ENCODE assay signal across 12 mouse cellular contexts in the genomic region with DNA sequence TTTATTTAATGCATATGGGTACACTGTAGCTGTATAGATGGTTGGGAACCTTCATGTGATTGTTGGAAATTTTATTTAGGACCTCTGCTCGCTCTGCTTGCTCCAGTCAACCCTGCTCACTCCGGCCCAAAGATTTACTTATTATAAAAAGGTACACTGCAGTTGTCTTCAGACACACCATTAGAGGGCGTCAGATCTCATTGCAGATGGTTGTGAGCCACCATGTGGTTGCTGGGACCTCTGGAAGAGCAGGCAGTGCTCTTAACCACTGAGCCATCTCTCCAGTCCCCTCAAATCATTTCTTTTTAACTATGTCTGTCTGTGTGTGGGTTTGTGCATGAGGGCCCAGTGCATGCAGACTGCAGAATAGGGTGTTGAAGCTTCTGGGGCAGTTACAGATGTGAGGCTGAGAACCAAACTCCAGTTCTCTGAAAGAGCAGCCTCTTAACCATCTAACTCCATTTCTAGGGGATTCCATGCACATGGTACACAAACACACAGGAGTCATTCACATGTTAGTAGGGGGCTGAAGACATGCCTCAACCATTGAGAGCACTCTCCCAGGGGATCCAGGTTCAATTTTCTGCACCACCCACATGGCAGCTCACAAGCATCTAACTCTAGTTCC. TPM values are rescaled to one million over a fixed set of nuclear protein-coding genes. Genes with fewer than 3 reads are reported as not detected.
DNase-seq lines count a peak whose midpoint lies in the region; TF ChIP-seq lines count a peak whose summit lies in the region.
"Had no signal": no experiment of that assay in that cellular context is flagged by ENCODE, and none has a peak within 500 bp of the region (broad histone marks: within the 10 kb centered on the region; RNA-seq: fewer than 3 reads in every experiment).

No protein-coding gene starts in this region.

- DNase-seq in layer of hippocampus, adult 2 months (ENCODE audit: low spot score in 2 of 2), result no peak
- DNase-seq in layer of hippocampus, adult 9-11 months, result no peak
- DNase-seq in 416B (ENCODE audit: low read depth), result peak; percentile 67
- DNase-seq in frontal cortex, adult 2 months (ENCODE audit: extremely low spot score in 1 of 2, low spot score in 1 of 2), result no peak
- no peak for DNase-seq in layer of hippocampus, adult 18-20 months (ENCODE audit: low spot score in 2 of 2)
- DNase-seq: adrenal gland, postnatal 25 days; gastrocnemius, postnatal 10 days; right cerebral cortex, postnatal 25 days had no signal

- no peak overlapping the region for H3K4me3 ChIP-seq in layer of hippocampus, adult 2 months
- H3K4me3 ChIP-seq in ES-Bruce4 (ENCODE audit: low read depth, low read length), result no peak overlapping the region
- H3K4me3 ChIP-seq in embryonic fibroblast, embryonic 13.5 days (ENCODE audit: insufficient read depth, low read length), result no peak overlapping the region
- H3K4me3 ChIP-seq: heart, embryonic 15.5 days had no signal

- TF ChIP-seq EP300 in ES-Bruce4 (IDR thresholded peaks at IDR 0.05; ENCODE audit: insufficient read depth, low read depth, low read length), result no peak

- H3K9me3 ChIP-seq in ES-Bruce4 (replicated peaks; ENCODE audit: control insufficient read depth, insufficient read depth, low read length, poor library complexity, severe bottlenecking), result no peaks in the 10 kb centered on the region
- H3K9me3 ChIP-seq: heart, embryonic 15.5 days had no signal

- no peak overlapping the region for H3K27ac ChIP-seq in layer of hippocampus, adult 2 months
- peak overlapping the region; percentile 53 for H3K27ac ChIP-seq in ES-Bruce4 (ENCODE audit: insufficient read depth, low read length)
- no peak overlapping the region for H3K27ac ChIP-seq in embryonic fibroblast, embryonic 13.5 days (ENCODE audit: insufficient read depth, low read length)
- H3K27ac ChIP-seq: heart, embryonic 15.5 days; macrophage had no signal

- H3K9ac ChIP-seq in ES-Bruce4 (ENCODE audit: low read depth, poor library complexity, severe bottlenecking), result 0 out of 2 replicates have a peak overlapping the region, but pooled peaks have one; percentile 100
- H3K9ac ChIP-seq: heart, embryonic 15.5 days had no signal

- H3K36me3 ChIP-seq in ES-Bruce4 (ENCODE audit: control insufficient read depth, insufficient read depth, low read length, poor library complexity, severe bottlenecking), result peaks cover 31% of the 10 kb centered on the region

- H3K4me1 ChIP-seq in ES-Bruce4 (ENCODE audit: control insufficient read depth, insufficient read depth, low read length), result peaks cover 5% of the 10 kb centered on the region
- H3K4me1 ChIP-seq in embryonic fibroblast, embryonic 13.5 days (ENCODE audit: control insufficient read depth, insufficient read depth, low read length), result no peaks in the 10 kb centered on the region; the same call in 1 of the 2 replicates

- H3K27me3 ChIP-seq in ES-Bruce4 (ENCODE audit: control insufficient read depth, insufficient read depth, low read length, poor library complexity, severe bottlenecking), result no peaks in the 10 kb centered on the region
- H3K27me3 ChIP-seq: heart, embryonic 15.5 days had no signal

- no peak for TF ChIP-seq POLR2A in ES-Bruce4 (IDR thresholded peaks at IDR 0.05; ENCODE audit: insufficient read depth, low read length)
- peak; percentile 61; the same call in 1 of the 2 replicates for TF ChIP-seq POLR2A in embryonic fibroblast, embryonic 13.5 days (IDR thresholded peaks at IDR 0.05; ENCODE audit: low read depth, low read length)

- TF ChIP-seq CTCF in layer of hippocampus, adult 2 months (conservative IDR thresholded peaks at IDR 0.05), result peak; percentile 41
- TF ChIP-seq CTCF in ES-Bruce4 (IDR thresholded peaks at IDR 0.05; ENCODE audit: low read depth, low read length), result peak; percentile 42
- no peak for TF ChIP-seq CTCF in embryonic fibroblast, embryonic 13.5 days (IDR thresholded peaks at IDR 0.05; ENCODE audit: borderline replicate concordance, insufficient read depth, low read length)

RNA-seq across cellular contexts. Expression of a gene that starts 3.8 kb away (rescaled TPM):
- 10 to 100 TPM; 12.8 to 13.6 TPM for total RNA-seq in layer of hippocampus, adult 2 months (2021)
- polyA plus RNA-seq in ES-Bruce4 (2011; ENCODE audit: insufficient read depth, insufficient read length, low read depth, missing spikeins), result 78.8 and 83.1 TPM in 2 replicates
- polyA plus RNA-seq in embryonic fibroblast, embryonic 13.5 days (2011; ENCODE audit: insufficient read length, low read depth, missing spikeins), result 33.6 and 34.4 TPM in 2 replicates
- polyA plus RNA-seq in frontal cortex, adult 2 months (2012; rRNA removed), result 9.5 and 11.1 TPM in 2 replicates
- total RNA-seq in layer of hippocampus, adult 18-20 months (2021), result 10 to 100 TPM in 1 of 2 experiments, 1 to 10 TPM in 1; 9.8 to 12.3 TPM

RNA-seq across cellular contexts. Expression of a gene that starts 20.3 kb away (rescaled TPM):
- 10 to 100 TPM; 20.7 to 26.0 TPM for total RNA-seq in layer of hippocampus, adult 2 months (2021)
- polyA plus RNA-seq in ES-Bruce4 (2011; ENCODE audit: insufficient read depth, insufficient read length, low read depth, missing spikeins), result 35.2 and 36.1 TPM in 2 replicates
- 29.6 and 33.5 TPM in 2 replicates for polyA plus RNA-seq in embryonic fibroblast, embryonic 13.5 days (2011; ENCODE audit: insufficient read length, low read depth, missing spikeins)
- polyA plus RNA-seq in frontal cortex, adult 2 months (2012; rRNA removed), result 17.4 and 18.4 TPM in 2 replicates
- total RNA-seq in layer of hippocampus, adult 18-20 months (2021), result 10 to 100 TPM; 21.9 to 22.0 TPM

RNA-seq across cellular contexts. Expression of a gene that starts 46.4 kb away (rescaled TPM):
- 1 to 10 TPM; 1.2 to 2.1 TPM for total RNA-seq in layer of hippocampus, adult 2 months (2021)
- 0.90 TPM in 1 of 2 replicates, not detected in the other for polyA plus RNA-seq in ES-Bruce4 (2011; ENCODE audit: insufficient read depth, insufficient read length, low read depth, missing spikeins)
- 0.67 TPM in 1 of 2 replicates, not detected in the other for polyA plus RNA-seq in embryonic fibroblast, embryonic 13.5 days (2011; ENCODE audit: insufficient read length, low read depth, missing spikeins)
- 2.8 and 3.9 TPM in 2 replicates for polyA plus RNA-seq in frontal cortex, adult 2 months (2012; rRNA removed)
- total RNA-seq in layer of hippocampus, adult 18-20 months (2021), result 1 to 10 TPM; 1.2 to 2.5 TPM
